Mouse (Mus musculus): ENCODE measurements around the gene Ppm1a. TPM values are rescaled to one million over a fixed set of nuclear protein-coding genes. Genes with fewer than 3 reads are reported as not detected.

Gene Ppm1a
- 68.8 and 74.0 TPM in 2 replicates for polyA plus RNA-seq (2014; fragmentation: Nextera tagmentation; extraction: Ambion mirVana)

DNA sequence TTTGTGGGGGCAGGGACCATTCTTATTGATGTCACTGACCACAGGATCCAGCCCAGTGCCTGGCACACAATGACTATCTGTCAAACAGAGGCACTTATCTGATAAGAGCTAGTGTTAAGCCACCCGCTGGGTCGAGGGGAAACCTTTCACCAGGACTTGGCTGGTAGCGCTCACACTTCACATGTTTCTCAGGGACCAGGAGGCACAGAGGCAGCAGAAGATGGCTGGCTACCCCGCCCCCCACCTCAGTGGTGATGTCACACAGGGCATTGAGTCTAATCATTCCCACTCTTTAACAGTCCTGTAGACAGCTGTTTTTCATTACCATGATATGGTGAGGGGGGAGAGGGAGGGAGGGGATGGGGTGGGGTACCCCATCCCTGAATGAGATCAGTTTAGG, at the start of gene Ppm1a:
Gene Ppm1a, plus strand, starts transcription at position 370 of the 400 bp plus-strand sequence.
- peak; percentile 56 for DNase-seq (ENCODE audit: low spot score)
- Histone ChIP-seq H3K9ac (ENCODE audit: low read depth, low read length) (no peak within 1 kb of the TSS), H3K4me2 (replicated peaks; ENCODE audit: low read depth, low read length) (no peak within 1 kb of the TSS)

DNA sequence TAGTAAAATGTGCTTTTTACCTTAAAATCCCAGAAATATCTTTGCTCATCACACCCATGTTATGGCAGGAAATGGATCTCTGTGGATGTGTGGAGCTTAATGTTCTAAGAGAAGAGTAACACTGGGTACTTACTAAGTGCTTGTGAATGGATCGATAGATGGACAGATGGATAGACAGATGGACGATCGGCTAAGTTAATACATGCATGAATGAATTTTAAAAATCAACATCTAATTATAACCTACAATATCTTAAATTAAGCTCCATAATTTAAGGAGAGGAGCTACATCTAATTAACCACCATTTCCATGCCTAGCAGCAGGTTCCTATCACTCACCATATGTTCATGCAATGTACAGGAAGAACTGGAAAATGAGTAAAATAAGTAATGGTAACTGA, 47.3 kb upstream of the Ppm1a start:
- H3K27ac ChIP-seq (ENCODE audit: low read depth, low read length) = no peak overlapping the region
- no peak overlapping the region for H3K4me3 ChIP-seq (ENCODE audit: low read depth, low read length)
- no peak for DNase-seq (ENCODE audit: low spot score)
- H3K36me3 ChIP-seq (ENCODE audit: control insufficient read depth, insufficient read depth, low read length) = no peaks in the 10 kb centered on the region
- H3K4me1 ChIP-seq (replicated peaks; ENCODE audit: control insufficient read depth, insufficient read depth, low read length) = no peaks in the 10 kb centered on the region
- no peak overlapping the region for H3K4me2 ChIP-seq (replicated peaks; ENCODE audit: low read depth, low read length)
- 93% methylated on average over 3 of the region's 3 CpGs for WGBS
- no peak for ATAC-seq (ENCODE audit: low FRiP score)
- no peaks in the 10 kb centered on the region for H3K27me3 ChIP-seq (ENCODE audit: control insufficient read depth, insufficient read depth, low read length)
- no peaks in the 10 kb centered on the region for H3K9me3 ChIP-seq (ENCODE audit: control insufficient read depth, low read length)
- H3K9ac ChIP-seq (ENCODE audit: low read depth, low read length) = no peak overlapping the region

More for the DNA sequence above, at the start of gene Ppm1a:
- Histone ChIP-seq H3K36me3 (ENCODE audit: control insufficient read depth, insufficient read depth, low read length) (no peaks in the 10 kb centered on the region), H3K4me1 (replicated peaks; ENCODE audit: control insufficient read depth, insufficient read depth, low read length) (no peaks in the 10 kb centered on the region), H3K27me3 (ENCODE audit: control insufficient read depth, insufficient read depth, low read length) (no peaks in the 10 kb centered on the region), H3K9me3 (ENCODE audit: control insufficient read depth, low read length) (no peaks in the 10 kb centered on the region), H3K27ac (ENCODE audit: low read depth, low read length) (0 out of 2 replicates have a peak within 1 kb of the TSS, but pooled peaks have one; percentile 3), H3K4me3 (ENCODE audit: low read depth, low read length) (no peak within 1 kb of the TSS)
- no peak for ATAC-seq (ENCODE audit: low FRiP score)
- WGBS = 11% methylated on average over 4 of the region's 4 CpGs

DNA sequence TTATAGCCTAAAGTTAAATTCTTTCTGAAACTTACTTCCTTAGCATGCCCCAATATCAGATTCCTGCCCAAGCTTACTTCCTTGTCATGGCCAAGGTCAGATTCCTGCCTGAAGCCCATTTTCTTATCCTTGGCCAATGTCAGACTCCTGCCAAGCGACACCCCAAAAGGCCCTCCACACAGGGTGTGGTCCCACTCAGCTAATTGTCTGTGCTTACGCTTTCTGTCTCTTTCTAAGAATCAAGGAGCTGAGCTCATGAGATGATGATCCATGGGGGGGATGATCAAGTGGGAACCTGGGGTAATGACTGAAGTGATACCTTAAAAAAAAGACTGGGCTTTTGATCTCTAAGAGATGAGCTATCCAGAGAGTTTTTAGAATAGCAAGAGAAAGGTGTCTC, 42.4 kb upstream of the Ppm1a start:
- Histone ChIP-seq H3K4me1 (replicated peaks; ENCODE audit: control insufficient read depth, insufficient read depth, low read length) (no peaks in the 10 kb centered on the region), H3K27ac (ENCODE audit: low read depth, low read length) (no peak overlapping the region), H3K4me2 (replicated peaks; ENCODE audit: low read depth, low read length) (no peak overlapping the region), H3K36me3 (ENCODE audit: control insufficient read depth, insufficient read depth, low read length) (no peaks in the 10 kb centered on the region), H3K4me3 (ENCODE audit: low read depth, low read length) (no peak overlapping the region), H3K27me3 (ENCODE audit: control insufficient read depth, insufficient read depth, low read length) (no peaks in the 10 kb centered on the region), H3K9me3 (ENCODE audit: control insufficient read depth, low read length) (no peaks in the 10 kb centered on the region), H3K9ac (ENCODE audit: low read depth, low read length) (no peak overlapping the region)
- no peak for DNase-seq (ENCODE audit: low spot score)
- no peak for ATAC-seq (ENCODE audit: low FRiP score)
- WGBS = 95% methylated on average over 2 of the region's 2 CpGs

DNA sequence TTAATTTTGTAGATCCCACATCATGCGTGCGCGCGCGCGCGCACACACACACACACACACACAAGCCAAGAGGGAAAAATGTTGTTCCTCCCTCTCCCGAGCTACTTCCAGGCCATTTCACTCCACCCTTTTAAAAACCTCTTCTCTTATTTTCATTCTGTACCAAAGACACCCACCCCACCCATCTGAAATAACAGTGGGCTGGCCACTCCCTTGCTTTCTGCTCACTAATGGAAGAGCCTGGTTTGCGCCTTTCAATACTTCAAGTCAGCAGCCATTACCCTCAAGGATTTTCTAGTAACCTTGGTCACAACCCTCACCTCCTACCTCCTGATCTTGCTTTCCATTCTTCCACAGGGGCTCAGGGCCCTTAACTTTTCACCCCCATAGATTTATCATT, 41.4 kb upstream of the Ppm1a start:
- 95% methylated on average over 9 of the region's 9 CpGs for WGBS
- Histone ChIP-seq H3K4me3 (ENCODE audit: low read depth, low read length) (no peak overlapping the region), H3K9ac (ENCODE audit: low read depth, low read length) (no peak overlapping the region), H3K27ac (ENCODE audit: low read depth, low read length) (no peak overlapping the region), H3K4me2 (replicated peaks; ENCODE audit: low read depth, low read length) (no peak overlapping the region), H3K27me3 (ENCODE audit: control insufficient read depth, insufficient read depth, low read length) (no peaks in the 10 kb centered on the region), H3K9me3 (ENCODE audit: control insufficient read depth, low read length) (no peaks in the 10 kb centered on the region), H3K4me1 (replicated peaks; ENCODE audit: control insufficient read depth, insufficient read depth, low read length) (no peaks in the 10 kb centered on the region), H3K36me3 (ENCODE audit: control insufficient read depth, insufficient read depth, low read length) (no peaks in the 10 kb centered on the region)
- ATAC-seq (ENCODE audit: low FRiP score) (no peak), DNase-seq (ENCODE audit: low spot score) (no peak)

DNA sequence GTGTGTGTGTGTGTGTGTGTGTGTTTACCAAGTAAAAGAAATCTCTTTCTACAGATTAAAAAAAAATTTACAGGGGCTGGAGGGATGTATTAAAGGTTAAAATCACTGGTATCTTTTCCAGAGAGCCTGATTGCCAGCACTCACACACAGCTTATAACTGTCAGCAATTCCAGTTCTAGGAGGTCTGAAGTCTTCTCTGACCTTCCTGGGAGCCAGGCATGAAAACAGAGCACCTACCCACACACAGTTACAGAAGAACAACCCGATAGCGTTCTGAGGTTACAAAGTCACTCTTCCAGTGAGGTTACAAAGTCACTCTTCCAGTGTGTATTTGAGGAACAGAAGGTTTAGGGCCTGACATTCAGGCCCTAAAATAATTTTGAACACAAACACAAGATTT, 38.2 kb upstream of the Ppm1a start:
- no peaks in the 10 kb centered on the region for H3K36me3 ChIP-seq (ENCODE audit: control insufficient read depth, insufficient read depth, low read length)
- DNase-seq (ENCODE audit: low spot score) = no peak
- no peak overlapping the region for H3K9ac ChIP-seq (ENCODE audit: low read depth, low read length)
- H3K27ac ChIP-seq (ENCODE audit: low read depth, low read length) = no peak overlapping the region
- no peaks in the 10 kb centered on the region for H3K4me1 ChIP-seq (replicated peaks; ENCODE audit: control insufficient read depth, insufficient read depth, low read length)
- H3K4me3 ChIP-seq (ENCODE audit: low read depth, low read length) = no peak overlapping the region
- H3K4me2 ChIP-seq (replicated peaks; ENCODE audit: low read depth, low read length) = no peak overlapping the region
- H3K27me3 ChIP-seq (ENCODE audit: control insufficient read depth, insufficient read depth, low read length) = no peaks in the 10 kb centered on the region
- WGBS = 84% methylated on average over 2 of the region's 2 CpGs
- no peak for ATAC-seq (ENCODE audit: low FRiP score)
- H3K9me3 ChIP-seq (ENCODE audit: control insufficient read depth, low read length) = no peaks in the 10 kb centered on the region

DNA sequence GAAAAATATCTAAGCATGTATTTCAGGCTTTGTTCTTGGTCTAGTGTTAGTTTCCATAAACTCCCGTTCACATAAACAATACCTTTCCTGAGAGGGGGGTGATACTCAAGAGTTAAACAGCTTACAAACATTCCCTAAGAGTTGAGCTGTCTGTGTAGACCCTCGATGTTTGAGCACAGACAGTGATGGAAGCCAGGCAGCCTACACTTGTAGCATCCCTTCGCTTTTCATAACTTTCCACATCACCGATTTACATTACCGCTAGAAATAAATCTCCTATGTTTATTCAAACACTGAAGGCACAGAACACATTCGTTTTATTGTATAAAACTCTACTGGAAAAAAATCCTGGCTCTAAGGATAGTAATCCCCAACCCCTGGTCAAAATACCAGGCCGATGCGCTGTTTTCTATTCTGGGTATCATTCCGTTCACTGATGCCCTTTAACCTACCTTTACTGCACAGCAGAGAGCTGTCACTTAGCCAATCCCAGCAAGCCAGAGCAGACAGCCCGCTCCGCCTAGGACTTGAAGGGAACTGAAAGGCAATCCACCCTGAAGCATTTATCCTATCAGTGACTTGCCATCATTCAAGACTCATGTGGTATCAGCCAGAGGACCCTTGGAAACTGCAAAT, 37.7 kb upstream of the Ppm1a start:
- DNase-seq (ENCODE audit: low spot score) (no peak), ATAC-seq (ENCODE audit: low FRiP score) (no peak)
- no peaks in the 10 kb centered on the region for H3K9me3 ChIP-seq (ENCODE audit: control insufficient read depth, low read length)
- H3K4me3 ChIP-seq (ENCODE audit: low read depth, low read length) = no peak overlapping the region
- H3K4me2 ChIP-seq (replicated peaks; ENCODE audit: low read depth, low read length) = no peak overlapping the region
- 90% methylated on average over 11 of the region's 11 CpGs for WGBS
- H3K27me3 ChIP-seq (ENCODE audit: control insufficient read depth, insufficient read depth, low read length) = no peaks in the 10 kb centered on the region
- no peak overlapping the region for H3K27ac ChIP-seq (ENCODE audit: low read depth, low read length)
- no peaks in the 10 kb centered on the region for H3K4me1 ChIP-seq (replicated peaks; ENCODE audit: control insufficient read depth, insufficient read depth, low read length)
- no peaks in the 10 kb centered on the region for H3K36me3 ChIP-seq (ENCODE audit: control insufficient read depth, insufficient read depth, low read length)
- no peak overlapping the region for H3K9ac ChIP-seq (ENCODE audit: low read depth, low read length)

DNA sequence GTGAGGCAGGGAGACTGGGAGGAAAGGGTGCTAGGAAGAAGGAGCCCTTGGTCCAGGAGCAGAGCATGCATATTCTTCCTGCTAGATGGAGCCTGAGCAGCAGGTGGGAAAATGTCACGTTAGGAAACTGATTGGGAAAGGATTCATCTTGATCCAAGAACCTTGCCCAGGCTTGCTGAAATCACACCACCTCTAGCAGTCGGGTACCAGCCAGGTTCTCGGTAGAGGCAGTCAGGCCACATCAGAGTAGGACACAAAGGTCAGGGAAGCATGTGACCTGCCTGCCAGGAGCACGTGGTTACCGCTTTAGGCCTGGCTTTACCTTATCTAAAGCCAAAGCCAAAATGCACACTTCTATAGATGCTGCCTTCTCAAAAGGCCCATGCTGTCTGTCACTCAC, 35.5 kb upstream of the Ppm1a start:
- H3K4me1 ChIP-seq (replicated peaks; ENCODE audit: control insufficient read depth, insufficient read depth, low read length) = no peaks in the 10 kb centered on the region
- no peaks in the 10 kb centered on the region for H3K36me3 ChIP-seq (ENCODE audit: control insufficient read depth, insufficient read depth, low read length)
- 87% methylated on average over 5 of the region's 5 CpGs for WGBS
- no peak for DNase-seq (ENCODE audit: low spot score)
- no peak overlapping the region for H3K27ac ChIP-seq (ENCODE audit: low read depth, low read length)
- no peak overlapping the region for H3K4me3 ChIP-seq (ENCODE audit: low read depth, low read length)
- no peak overlapping the region for H3K9ac ChIP-seq (ENCODE audit: low read depth, low read length)
- no peak for ATAC-seq (ENCODE audit: low FRiP score)
- H3K9me3 ChIP-seq (ENCODE audit: control insufficient read depth, low read length) = no peaks in the 10 kb centered on the region
- no peaks in the 10 kb centered on the region for H3K27me3 ChIP-seq (ENCODE audit: control insufficient read depth, insufficient read depth, low read length)
- no peak overlapping the region for H3K4me2 ChIP-seq (replicated peaks; ENCODE audit: low read depth, low read length)

DNA sequence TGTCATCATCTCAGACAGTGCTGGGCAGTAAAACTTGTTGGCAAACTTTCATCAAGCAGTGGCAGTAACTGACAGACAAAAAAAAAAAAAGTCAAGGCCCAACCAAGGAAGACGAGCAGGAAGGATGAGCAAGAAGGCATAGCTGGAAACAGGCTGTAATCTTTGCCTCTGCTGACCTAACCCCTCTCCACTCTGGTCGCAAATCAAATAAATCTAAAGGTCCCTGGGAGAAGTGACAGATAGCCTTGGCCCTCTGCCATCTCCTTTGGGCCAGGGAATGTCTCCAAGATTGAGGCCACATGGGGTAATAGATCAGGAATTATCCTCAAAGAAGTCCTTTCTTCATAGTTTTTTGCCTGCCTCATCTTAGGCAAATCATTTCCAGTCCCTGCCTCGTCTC, 33.3 kb upstream of the Ppm1a start:
- H3K4me1 ChIP-seq (replicated peaks; ENCODE audit: control insufficient read depth, insufficient read depth, low read length) = no peaks in the 10 kb centered on the region
- WGBS = 69% methylated on average over 3 of the region's 3 CpGs
- H3K27me3 ChIP-seq (ENCODE audit: control insufficient read depth, insufficient read depth, low read length) = no peaks in the 10 kb centered on the region
- ATAC-seq (ENCODE audit: low FRiP score) = no peak
- H3K9me3 ChIP-seq (ENCODE audit: control insufficient read depth, low read length) = no peaks in the 10 kb centered on the region
- H3K4me2 ChIP-seq (replicated peaks; ENCODE audit: low read depth, low read length) = no peak overlapping the region
- no peak overlapping the region for H3K9ac ChIP-seq (ENCODE audit: low read depth, low read length)
- no peak overlapping the region for H3K4me3 ChIP-seq (ENCODE audit: low read depth, low read length)
- no peaks in the 10 kb centered on the region for H3K36me3 ChIP-seq (ENCODE audit: control insufficient read depth, insufficient read depth, low read length)
- no peak for DNase-seq (ENCODE audit: low spot score)
- H3K27ac ChIP-seq (ENCODE audit: low read depth, low read length) = no peak overlapping the region

DNA sequence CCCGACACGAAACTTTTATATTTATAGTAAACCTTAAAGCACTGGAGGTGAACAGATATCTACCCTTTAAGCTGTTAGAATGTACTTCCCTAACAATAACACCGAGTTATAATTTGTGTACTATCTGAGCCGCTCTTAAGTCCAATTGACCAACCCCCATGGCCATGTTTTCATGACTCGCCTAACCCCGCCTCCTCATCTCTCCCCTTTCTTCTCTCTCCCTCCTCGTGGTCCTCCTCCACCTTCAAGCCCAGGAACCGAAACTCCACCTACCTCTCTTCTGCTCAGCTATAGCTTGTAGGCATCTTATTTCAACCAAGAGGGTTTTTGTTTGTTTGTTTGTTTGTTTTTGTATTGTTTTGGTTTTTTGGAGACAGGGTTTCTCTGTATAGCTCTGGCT, 30.2 kb upstream of the Ppm1a start:
- Histone ChIP-seq H3K36me3 (ENCODE audit: control insufficient read depth, insufficient read depth, low read length) (no peaks in the 10 kb centered on the region), H3K4me3 (ENCODE audit: low read depth, low read length) (no peak overlapping the region), H3K9ac (ENCODE audit: low read depth, low read length) (no peak overlapping the region), H3K27ac (ENCODE audit: low read depth, low read length) (no peak overlapping the region), H3K27me3 (ENCODE audit: control insufficient read depth, insufficient read depth, low read length) (no peaks in the 10 kb centered on the region), H3K9me3 (ENCODE audit: control insufficient read depth, low read length) (no peaks in the 10 kb centered on the region), H3K4me2 (replicated peaks; ENCODE audit: low read depth, low read length) (no peak overlapping the region), H3K4me1 (replicated peaks; ENCODE audit: control insufficient read depth, insufficient read depth, low read length) (no peaks in the 10 kb centered on the region)
- WGBS = 87% methylated on average over 8 of the region's 8 CpGs
- no peak for DNase-seq (ENCODE audit: low spot score)
- no peak for ATAC-seq (ENCODE audit: low FRiP score)
